Mouse (Mus musculus): ENCODE data around the gene Espn.

DNA sequence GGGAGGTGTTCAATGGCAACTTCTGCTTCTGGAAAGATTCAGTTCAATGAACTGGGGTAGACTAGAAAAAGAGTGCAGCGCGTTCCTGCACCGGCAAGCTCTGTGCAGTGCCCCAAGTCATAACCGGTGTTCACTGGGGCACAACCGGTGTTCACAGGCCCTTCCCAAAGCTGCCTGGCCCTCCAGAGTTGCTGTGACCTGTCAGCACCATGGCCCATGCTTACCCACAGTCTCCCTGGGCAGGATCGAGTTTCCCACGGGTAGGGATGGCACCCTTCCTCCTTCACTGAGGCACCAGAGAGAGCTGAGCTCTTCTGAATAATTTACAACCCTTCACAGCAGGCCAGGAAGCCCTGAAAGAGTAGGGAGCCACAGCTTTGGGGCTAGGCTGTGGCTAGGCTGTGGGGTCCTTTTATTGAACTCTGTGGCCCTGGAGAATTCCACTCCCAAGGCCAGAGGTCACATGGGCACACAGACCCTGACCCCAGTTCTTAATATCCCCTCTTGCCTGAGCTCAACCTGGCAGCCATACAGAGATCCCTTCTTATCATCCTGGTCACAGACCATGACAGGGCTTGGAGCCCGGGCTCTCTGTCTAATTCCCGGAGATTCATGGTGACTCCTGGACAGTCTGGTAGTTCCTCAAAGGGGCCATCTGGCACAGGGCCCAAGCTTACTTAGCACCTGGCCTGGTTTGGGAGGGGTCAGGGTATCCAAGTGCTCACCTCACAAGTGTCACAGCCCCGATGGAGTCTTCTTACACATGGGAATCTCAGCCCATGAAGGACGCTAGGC is 5.9 kb downstream of the Espn start:
- TF ChIP-seq TAL1 (IDR thresholded peaks at IDR 0.05; ENCODE audit: low read length) (no peak), GATA1 (IDR thresholded peaks at IDR 0.05; ENCODE audit: low read length) (no peak)

All from erythroblast, embryonic 14.5 days (primary cell).